Mouse (Mus musculus) cerebellum, adult 9-11 months (tissue): ENCODE measurements at regions not wholly inside any gene's neighbourhood (a gene's known extent, or its start where the extent isn't known, plus 50 kb on each side); places are given as distances from the start of the nearest gene placed in this dataset.

Experiments
- DNase-seq: peaks from one replicate; pipeline ENCODE4 v3.0.0; 2022

DNA sequence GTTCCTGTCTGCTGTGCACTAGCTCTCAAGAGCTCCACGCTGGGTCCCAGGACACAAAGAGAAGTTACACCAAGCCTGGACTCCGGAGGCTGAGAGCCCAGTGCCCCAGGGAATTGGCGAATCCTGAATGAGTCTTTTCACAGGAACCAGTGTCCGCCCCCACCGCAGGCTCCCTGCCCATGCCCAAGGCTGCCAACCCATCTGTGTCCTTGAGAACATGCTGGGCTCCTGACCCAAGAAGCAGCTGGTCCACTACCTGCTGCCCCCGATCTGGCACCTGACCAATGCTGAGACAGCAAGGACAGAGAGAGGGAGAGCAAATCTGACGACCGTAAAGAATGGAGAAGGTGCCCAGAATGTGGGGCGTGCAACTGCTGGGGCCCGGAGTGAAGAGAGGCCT, 85.2 kb upstream of the Cplx2 start:
- DNase-seq, result peak; percentile 99

DNA sequence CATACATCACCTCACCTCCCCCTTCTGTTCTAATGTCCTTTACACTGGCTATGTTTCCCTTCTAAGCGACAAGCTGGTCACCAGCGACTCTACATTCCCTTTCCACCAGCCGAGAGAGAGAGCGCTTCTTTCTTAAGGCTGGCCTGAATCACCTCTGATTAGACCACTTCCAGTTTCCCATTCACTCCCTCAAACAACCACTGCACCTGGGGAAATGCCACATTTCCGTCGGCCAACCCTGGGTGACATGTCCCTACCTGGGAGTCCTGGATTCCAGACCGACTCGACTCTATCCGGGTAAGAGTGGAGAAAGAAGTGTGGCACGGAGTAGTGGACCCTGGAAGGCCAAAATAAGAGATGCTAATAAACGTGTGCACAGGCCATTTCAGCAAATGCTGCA, 84.5 kb upstream of the Cplx2 start:
- DNase-seq, result peak; percentile 51

DNA sequence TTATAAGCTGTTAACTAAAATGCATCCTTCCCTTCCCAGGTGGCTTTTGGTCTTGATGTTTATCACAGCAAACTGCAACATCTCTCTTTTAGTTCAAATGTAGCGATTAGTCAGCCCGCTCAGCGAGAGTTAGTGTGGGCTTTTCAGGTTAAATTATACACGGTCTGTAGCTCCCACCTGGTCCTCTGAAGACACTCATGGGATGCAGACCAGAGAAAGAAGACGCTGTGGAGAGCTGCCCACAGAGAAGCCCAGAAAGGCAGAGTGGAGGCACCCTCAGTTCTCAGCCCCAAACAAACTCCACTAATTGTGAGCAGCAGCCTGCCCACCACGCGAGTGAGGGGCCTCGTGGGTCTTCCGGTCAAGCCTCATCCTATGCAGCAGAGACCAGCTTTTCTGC, 81.1 kb upstream of the Cplx2 start:
- peak; percentile 77 for DNase-seq

DNA sequence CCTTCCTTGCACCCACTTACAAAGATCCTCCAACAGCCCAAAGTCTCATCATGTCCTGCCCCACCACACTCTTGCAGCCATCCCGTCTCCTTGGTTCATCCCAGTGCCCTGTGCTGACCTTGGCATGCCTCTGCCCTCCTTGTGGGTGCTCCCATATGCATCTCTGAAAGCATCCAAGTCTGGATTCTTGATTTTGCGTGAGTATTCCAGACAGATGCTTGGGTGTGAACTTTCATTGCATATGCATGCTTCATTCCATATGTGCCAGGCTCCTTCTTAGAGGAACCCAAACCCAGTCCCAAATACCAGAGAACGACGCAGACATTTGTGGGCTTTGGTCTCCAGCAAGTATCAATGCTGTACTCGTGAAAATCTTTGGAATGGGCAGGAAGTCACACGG, 78.8 kb upstream of the Cplx2 start:
- DNase-seq, result no peak

DNA sequence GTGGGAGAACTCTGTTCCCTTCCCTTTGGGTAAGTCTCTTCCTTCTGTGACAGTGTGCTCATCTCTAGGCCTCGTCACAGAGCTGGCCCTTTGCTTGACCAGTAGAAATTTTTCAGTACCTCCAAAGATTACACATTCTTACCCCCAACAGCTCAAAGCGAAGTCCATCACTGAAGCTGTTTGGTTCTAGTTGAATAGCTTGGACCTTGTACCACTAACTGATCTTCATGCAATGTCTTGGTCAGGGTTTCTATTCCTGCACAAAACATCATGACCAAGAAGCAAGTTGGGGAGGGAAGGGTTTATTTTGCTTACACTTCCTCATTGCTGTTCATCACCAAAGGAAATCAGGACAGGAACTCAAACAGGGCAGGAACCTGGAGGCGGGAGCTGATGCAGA, 78.1 kb upstream of the Cplx2 start:
- no peak for DNase-seq

DNA sequence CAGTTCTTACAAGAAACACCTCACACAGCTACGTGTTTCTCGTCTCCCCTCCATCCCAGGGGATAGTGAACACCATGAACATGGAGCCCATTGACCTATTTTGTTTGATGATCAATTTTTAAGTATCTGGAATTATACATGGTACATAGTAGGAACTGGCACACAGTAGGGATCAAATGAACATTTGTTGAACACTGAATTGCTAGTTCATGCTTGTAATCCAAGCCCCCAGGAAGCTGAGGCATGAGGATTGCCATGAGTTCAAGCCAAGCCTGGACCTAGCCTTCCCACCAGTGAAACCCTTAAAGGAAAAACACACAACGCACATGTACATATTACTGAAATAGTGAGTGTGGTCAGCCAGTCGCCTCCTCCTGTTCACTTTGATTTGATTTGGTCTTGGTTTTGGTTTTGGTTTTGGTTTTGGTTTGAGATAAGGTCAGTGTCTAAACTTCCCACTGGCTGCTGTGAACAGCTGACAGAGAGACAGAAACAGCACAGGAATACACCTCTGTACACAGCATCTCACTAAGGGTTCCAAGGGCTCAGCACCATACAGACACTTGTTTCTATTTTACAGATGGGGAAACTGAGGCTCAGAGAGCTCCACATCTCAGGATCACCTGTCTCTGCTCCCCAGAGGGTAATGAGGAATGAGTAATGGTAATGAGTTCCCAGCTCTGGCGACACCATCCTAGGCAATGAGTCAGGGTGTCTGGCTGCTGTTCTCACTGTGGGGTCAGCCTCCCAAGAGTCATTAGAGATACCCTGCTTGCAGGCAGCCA, 75.5 kb upstream of the Cplx2 start:
- no peak for DNase-seq

DNA sequence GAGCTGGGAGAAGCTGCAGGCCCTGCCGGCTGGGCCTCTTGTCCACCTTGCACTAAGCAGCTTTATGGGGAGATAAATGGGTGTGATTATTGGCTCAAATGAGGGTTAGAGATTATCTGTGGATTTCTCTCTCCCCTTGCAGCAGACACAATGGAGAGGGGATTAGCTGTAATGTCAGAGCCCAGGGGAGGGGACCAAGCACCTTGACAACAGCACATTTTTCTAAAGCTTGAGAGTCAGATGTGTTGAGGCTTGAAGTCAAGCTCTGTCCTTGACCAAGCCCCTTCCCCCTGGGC, 74.9 kb upstream of the Cplx2 start:
- no peak for DNase-seq

DNA sequence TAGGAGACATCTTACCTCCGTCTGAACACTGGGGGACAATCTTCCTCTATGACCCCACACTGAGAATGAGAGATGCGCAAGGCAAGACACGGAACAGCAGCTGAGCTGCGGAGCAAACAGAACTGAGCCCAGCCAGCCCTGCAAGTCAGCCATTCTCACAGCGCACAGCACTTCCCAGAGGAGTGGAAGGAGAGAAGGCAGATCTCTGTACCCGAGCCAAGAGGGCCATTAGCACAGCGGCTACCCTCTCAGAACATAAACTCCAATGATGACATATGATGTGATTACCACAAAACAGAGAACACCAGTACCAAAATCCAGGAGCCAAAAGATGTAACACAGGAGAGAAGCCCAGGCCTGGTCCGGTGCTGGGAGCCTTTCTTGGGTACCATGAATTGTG, 72.3 kb upstream of the Cplx2 start:
- DNase-seq, result no peak

DNA sequence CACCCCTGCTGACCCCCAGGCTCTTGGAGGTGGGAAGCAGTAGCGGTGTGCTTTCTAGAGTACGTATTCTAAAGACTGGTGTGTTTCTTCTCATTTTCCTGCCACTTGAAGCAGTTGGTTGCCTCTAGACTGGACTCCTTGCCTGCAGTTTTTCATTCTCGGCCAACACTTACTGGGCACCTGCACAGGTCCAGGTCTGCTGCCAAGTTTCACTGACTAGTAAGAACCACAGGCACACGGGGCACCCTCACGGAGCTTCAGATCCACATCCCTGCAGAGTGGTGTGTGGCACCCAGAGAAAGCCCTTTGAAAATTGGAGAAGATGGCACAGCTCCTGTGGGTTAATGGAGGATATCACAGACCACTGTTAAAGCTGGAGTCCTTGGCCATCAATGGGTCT, 71.9 kb upstream of the Cplx2 start:
- DNase-seq, result peak; percentile 74

DNA sequence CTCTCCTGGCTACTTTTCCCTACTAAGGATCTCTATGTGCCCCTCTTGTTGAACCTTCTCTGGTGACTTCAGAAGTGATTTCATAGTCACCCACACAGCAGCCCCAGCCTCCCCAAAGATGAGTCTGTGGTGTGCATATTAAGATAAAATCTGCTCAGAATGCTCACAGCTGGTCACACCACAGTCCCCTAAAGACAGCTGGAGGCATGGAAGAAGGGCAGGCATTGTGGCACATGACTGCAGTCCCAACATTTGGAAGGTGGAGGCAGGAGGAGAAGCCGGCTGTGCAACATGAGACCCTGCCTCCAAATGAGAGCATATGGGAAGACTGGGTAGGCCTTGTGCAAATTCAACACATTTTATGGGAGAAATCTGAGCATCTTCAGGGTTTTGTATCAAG, 70.0 kb upstream of the Cplx2 start:
- no peak for DNase-seq

DNA sequence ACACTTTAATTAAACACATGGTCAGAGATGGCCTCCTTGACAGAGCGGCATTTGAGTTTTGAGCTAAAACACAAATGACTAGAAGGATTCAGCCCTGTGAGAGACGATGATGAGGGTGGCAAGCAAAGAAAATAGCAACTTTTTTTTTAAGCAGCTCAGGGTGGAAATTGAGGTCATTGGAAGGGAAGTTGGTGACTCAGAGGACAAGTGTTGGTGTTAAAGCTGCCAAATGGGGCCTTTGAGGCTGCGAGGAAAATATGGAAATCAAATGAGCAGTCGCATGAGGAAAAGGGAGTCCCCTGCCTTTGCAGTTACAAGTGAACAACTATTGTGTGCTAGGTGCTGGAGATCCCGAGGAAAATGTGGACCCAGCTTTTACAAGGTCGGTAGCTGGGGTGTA, 69.5 kb upstream of the Cplx2 start:
- DNase-seq, result peak; percentile 59

DNA sequence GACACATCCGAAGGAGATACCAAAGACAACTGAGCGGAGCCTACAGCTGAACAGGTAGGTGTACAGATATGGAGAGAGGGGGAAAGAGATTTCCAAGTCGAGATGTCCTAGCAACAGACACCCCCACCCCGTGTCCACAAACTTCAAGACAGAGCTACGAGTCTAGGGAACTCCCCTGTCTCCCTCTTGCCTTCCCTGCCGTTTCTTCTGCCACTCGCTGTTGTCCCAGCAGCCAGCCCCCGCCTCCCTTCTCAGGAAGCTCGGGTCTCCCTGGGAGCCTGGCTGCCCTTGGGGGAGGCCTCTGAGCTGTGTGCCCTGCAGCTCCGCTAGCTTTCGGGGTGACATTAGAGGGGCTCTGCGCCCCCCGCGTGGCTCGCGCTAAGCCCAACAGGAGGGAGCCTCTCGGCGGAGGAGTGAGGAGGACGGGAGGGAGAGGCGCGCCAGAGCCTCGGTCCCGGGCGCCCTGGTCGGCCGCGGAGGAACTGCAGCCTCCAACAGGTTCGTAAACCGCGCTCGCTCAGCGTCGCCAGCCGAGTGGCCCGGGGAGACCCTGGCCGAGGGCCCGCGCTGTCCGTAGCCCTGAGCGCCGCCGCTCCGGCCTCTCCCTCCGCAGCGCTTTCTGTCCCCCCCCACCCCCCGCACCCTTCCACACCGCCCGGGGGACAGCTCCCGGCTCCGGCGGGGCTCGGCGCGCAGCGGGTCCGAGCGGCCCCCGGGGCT, 68.6 kb upstream of the Cplx2 start:
- peak; percentile 78 for DNase-seq

DNA sequence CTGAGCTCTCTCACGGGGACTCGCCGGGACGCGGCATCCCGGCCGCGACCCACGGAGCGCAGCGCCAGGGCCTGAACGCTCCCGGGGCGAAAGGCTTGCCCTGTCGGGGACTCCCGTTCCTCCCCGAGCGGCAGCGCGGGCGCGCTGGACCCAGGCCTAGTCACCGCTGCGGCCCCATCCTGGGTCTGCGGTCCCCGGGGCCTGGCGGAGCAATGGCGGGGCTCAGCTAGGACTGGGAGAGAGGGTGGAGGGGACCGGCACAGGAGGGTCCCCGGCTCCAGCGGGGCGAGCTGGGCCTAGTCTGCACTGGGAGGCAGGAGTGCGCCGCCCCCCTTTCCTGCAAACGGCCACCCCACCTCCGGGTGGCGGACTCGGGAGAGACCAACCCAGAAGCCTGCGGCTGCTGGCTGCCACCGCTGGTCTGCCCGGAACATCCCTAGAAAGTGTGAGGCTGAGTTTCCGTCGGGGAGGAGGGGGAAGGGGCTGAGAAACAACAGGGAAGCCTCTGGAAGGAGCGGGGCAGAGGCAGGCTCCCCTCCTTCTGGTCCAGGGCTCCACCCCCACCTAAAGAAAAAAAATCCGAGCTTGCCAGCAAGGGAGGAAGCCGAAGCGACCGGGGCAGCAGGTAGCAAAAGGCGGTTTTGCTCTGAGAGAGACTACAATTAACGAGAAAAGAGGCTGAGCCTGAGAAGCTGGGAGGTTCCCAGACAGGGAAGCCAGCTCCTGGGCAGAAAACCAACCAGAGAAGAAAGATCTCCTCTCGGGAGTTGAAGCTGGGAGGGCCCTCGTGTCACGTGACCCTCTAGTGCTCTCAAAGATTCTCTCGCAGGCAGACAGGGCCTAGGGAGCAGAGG, 67.9 kb upstream of the Cplx2 start:
- DNase-seq, result peak; percentile 93

DNA sequence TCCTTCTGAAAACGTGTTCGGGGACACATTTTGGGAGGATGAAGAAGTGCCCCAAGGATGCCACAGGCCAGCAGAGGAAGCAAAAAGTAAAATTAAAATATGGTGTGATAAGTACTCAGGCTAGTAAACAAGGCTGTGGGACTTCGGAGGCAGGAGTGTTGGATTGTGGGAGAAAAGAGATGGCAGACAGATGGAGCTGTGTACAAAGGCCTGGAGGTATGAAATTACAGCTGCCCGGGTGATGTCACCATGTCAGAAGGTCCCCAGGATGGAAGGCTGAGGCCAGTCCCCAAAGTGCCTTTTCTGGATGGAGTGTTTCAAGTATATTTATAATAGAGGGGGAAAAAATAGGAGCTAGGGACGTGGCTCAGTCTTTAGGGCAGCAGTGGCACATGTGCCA, 66.9 kb upstream of the Cplx2 start:
- DNase-seq, result peak; percentile 59

DNA sequence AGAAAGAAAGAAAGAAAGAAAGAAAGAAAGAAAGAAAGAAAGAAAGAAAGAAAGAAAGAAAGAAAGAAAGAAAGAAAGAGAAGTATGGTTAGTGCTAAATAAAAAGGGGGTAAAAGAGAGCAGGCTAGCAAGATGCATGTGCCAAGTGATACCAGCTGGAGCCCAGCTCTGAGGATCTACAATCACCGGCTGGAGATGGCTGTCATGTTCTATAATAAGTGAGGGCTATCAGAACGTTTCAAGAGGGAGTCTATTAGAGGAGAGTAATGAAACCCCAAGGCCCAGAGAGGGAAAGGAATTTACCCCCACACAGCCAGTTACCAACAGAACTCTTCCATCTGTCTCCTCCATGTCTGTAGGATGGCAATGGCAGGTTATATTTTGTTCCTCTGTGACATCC, 62.6 kb upstream of the Cplx2 start:
- peak; percentile 45 for DNase-seq

DNA sequence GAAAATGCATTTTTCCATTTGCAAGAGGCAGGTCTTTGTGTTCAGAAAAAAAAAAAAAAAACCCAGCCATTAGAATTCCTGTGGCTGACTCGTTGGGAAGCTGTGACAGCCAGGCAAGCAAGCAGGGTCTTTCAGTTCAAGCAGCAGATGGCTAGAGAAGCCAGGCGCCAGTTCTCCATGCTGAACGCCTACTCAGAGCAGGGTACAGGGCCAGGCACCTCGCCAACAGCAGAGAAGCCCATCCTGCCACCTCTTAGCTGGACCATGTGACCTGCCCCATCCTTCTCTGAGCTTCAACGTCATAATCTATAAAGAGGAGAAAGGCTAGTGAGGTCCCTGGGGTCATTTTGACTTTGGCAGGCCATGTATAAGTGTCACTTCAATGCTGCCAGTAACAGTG, 61.8 kb upstream of the Cplx2 start:
- DNase-seq, result peak; percentile 95

DNA sequence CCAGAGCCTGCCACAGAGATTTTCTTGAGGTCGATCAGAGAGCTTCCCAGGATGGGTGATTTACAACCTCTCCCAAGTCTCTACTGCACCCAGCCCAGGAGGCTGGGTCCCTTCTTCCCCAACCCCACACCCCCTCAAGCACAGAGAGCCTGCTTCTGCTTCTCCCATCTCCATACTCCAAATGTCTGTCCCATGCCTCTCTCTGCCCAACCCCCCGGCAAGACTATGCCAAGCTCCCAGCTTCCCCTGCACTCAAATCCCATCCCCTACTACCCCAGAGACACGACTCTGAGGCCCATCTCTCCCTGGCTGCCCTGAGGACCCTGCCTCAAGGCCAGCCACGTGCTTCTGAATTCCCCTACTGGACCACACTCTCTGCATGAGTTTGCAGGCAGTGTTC, 61.0 kb upstream of the Cplx2 start:
- peak; percentile 60 for DNase-seq

DNA sequence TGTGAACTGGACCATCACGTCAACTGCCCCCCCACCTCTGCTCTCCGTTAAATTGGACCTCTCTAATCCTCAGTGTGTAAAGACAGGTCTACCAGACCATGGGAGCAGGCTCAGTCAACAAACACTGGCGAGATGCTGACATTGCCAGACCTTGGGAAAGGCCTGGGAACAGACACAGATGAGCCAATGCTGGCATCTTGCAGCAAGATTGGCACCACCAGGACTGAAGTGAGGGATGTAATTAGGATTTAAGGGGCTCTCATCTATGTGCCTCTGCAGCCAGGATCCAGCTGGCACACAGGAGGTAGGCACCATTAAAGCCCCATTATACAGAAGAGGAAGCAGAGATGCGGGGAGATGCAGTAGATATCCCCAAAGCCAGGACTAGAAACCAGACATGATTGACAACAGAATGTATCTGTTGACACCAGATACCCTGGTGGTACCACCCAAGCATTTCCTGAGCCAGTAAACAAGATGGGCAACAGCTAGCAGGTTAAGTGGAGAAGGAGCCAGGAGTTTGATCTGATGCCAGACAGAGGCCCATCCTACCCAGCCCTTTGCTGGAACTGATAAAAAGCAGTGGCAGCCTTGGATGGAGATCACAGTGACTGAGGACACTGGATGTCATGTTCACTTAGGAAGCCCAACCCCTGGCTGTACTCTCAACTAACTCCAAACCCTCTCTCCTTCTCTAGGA, 59.7 kb upstream of the Cplx2 start:
- peak; percentile 52 for DNase-seq

DNA sequence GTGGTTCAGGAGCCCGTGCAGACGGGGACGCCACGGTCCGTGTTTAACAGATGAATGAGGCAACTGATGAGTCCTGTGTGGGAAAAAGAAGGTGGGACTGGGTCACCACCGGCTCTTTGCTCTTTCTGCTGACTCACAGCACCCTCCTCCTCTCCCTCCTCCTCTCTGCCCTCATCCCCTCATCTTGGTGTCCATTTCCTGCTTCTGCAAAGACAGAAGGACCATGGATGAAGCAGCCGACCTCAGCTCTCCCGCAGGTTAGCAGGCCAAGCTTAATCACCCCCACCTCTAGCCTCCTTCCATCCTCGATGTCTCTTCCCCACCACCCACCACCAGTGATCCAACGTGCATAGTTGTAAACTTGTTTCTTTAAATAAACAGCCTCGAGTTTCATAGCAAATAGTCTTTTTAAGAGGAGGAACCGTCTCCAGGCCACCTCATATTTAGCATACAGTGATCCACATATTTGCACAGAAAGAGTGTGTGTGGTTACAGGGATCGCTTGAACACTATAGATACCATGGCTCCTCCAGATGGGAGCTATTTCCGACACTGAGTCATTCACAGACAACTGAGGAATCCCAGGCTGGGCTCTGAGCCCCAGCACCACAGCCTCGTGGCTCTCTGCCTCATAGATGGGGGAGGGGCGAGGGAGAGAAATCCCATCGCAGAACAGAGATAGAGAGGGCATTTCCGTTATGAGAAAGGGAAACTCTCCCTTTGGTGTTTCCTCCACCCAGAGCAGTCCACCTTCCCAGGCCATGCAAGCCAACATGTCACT, 58.6 kb upstream of the Cplx2 start:
- DNase-seq, result peak; percentile 60

DNA sequence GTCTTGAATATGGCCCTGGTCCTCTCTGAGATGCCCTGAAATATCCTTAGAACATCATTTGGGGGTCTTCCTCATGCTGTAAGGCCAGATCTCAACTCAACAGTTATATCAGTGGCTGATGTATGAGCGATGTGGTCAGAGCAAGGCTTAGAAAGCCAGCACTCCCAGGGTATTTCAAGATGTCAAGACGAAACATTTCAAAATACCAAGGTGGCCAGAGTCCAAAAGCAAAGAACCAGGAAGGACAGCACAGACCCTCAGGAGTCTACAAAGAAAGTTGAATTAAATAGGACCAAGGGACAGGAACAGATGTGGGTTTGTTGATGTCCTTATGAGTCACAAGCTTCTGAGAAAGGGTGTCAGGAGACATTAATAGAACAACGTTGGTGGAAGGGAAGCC, 55.8 kb upstream of the Cplx2 start:
- no peak for DNase-seq

DNA sequence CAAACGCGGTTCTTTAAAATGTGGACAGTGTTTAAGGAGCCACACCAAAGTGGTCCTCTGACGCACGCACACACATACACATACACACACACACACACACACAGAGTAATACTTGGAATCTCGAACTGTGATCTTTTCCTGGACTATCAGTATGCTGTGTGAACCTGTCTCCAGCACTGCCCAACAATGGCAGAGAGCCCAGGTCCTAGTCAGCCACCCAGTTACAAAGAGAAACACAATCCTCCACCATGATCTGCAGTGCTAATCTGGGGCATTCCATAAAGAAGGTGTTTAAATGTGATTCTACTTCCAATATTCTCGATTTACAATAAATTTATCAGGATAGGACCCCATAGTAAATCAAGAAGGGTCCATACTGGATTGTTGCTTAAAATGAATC, 54.2 kb upstream of the Cplx2 start:
- peak; percentile 50 for DNase-seq

DNA sequence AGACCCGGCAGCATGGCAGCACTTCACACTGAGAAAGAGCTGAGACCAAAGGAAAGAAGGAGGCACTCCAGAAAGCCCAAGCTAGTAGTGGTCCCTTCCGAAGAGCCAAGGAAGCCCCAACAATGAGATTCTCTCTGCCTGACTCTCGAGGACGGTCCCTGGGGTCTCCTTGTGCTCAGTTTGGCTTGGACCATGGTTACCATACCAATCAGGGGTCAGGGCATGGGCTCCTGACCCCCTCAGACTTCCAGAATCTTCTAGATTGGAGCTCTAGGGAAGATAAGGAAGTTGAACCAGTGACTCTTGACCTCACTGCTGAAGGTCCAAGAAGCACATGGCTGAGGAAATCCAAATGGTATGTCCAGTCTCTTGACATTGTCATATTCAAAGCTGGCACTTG, 53.0 kb upstream of the Cplx2 start:
- DNase-seq, result no peak

DNA sequence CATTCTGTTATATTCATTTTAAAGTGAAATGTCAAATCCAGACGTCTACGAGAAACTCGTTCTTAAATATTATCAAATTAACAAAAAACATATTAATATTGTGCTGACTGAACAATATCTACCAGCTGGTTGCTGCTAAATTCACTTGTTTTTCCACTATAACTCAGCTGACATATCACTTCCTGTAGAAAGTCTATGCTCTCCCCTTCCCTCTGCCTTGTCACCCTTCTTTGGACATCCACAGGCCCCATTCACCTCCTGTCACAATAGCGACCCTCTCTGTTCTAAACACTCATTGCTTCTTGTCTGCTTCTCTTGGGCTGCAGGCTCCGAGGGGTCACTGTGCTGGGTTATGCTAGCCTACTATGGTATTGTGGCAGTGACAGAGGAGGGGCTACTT, 52.5 kb upstream of the Cplx2 start:
- DNase-seq, result no peak
